In genomic region chr3:159917328-159918090, GRCm38 (mm10) we compare ENCODE assay signal across 30 mouse cellular contexts.
A peak's percentile ranks its signal among the peaks of the same experiment; 100 is the strongest.
DNase-seq lines count a peak whose midpoint lies in the region; ATAC-seq and TF ChIP-seq lines count a peak whose summit lies in the region.
"Had no signal": no experiment of that assay in that cellular context is flagged by ENCODE, and none has a peak within 500 bp of the region (broad histone marks: within the 10 kb centered on the region; RNA-seq: fewer than 3 reads in every experiment).

No protein-coding gene starts in this region.

- no peaks in the 10 kb centered on the region for H3K27me3 ChIP-seq in embryonic facial prominence, embryonic 14.5 days (replicated peaks; ENCODE audit: control insufficient read depth, insufficient read depth, low read length)
- H3K27me3 ChIP-seq in embryonic facial prominence, embryonic 10.5 days (replicated peaks; ENCODE audit: low read depth, poor library complexity, severe bottlenecking), result no peaks in the 10 kb centered on the region
- no peaks in the 10 kb centered on the region for H3K27me3 ChIP-seq in heart, embryonic 16.5 days (ENCODE audit: control insufficient read depth, insufficient read depth, low read length)
- no peaks in the 10 kb centered on the region for H3K27me3 ChIP-seq in heart, embryonic 10.5 days (ENCODE audit: insufficient read depth, poor library complexity, severe bottlenecking)
- H3K27me3 ChIP-seq in intestine, postnatal 0 days (replicated peaks; ENCODE audit: control insufficient read depth, insufficient read depth, low read length), result no peaks in the 10 kb centered on the region
- H3K27me3 ChIP-seq: CH12.LX; embryonic facial prominence, embryonic 12.5 days; forebrain, embryonic 12.5 days; limb, embryonic 12.5 days; liver, embryonic 13.5 days; midbrain, embryonic 15.5 days; stomach, embryonic 15.5 days had no signal

- no peak for TF ChIP-seq CTCF in embryonic fibroblast, embryonic 13.5 days (IDR thresholded peaks at IDR 0.05; ENCODE audit: borderline replicate concordance, insufficient read depth, low read length)
- TF ChIP-seq CTCF in intestine, postnatal 0 days (IDR thresholded peaks at IDR 0.05; ENCODE audit: low read depth), result no peak

- H3K4me1 ChIP-seq in embryonic facial prominence, embryonic 14.5 days (ENCODE audit: control insufficient read depth, insufficient read depth, low read length), result no peaks in the 10 kb centered on the region
- H3K4me1 ChIP-seq in embryonic facial prominence, embryonic 10.5 days, result no peaks in the 10 kb centered on the region
- H3K4me1 ChIP-seq in heart, embryonic 16.5 days (ENCODE audit: control insufficient read depth, insufficient read depth, low read length), result peaks cover 9% of the 10 kb centered on the region
- H3K4me1 ChIP-seq in heart, embryonic 10.5 days, result no peaks in the 10 kb centered on the region
- H3K4me1 ChIP-seq in embryonic fibroblast, embryonic 13.5 days (ENCODE audit: control insufficient read depth, insufficient read depth, low read length), result peaks cover 3% of the 10 kb centered on the region; the same call in 1 of the 2 replicates
- no peaks in the 10 kb centered on the region for H3K4me1 ChIP-seq in intestine, postnatal 0 days (replicated peaks; ENCODE audit: control insufficient read depth, insufficient read depth, low read length)
- H3K4me1 ChIP-seq: embryonic facial prominence, embryonic 12.5 days; forebrain, embryonic 12.5 days; limb, embryonic 12.5 days; liver, embryonic 13.5 days; midbrain, embryonic 15.5 days; stomach, embryonic 15.5 days had no signal

- no peak overlapping the region for H3K4me2 ChIP-seq in embryonic facial prominence, embryonic 14.5 days (ENCODE audit: low read depth, low read length)
- no peak overlapping the region for H3K4me2 ChIP-seq in heart, embryonic 16.5 days (ENCODE audit: low read depth, low read length)
- H3K4me2 ChIP-seq in intestine, postnatal 0 days (replicated peaks; ENCODE audit: low read depth), result no peak overlapping the region
- H3K4me2 ChIP-seq: embryonic facial prominence, embryonic 12.5 days; forebrain, embryonic 12.5 days; limb, embryonic 12.5 days; liver, embryonic 13.5 days; midbrain, embryonic 15.5 days; stomach, embryonic 15.5 days had no signal

- H3K9me3 ChIP-seq in embryonic facial prominence, embryonic 14.5 days (ENCODE audit: control insufficient read depth, low read length), result no peaks in the 10 kb centered on the region
- no peaks in the 10 kb centered on the region for H3K9me3 ChIP-seq in embryonic facial prominence, embryonic 10.5 days
- H3K9me3 ChIP-seq in heart, embryonic 16.5 days (replicated peaks; ENCODE audit: control insufficient read depth, low read length), result no peaks in the 10 kb centered on the region
- no peaks in the 10 kb centered on the region for H3K9me3 ChIP-seq in heart, embryonic 10.5 days
- no peaks in the 10 kb centered on the region for H3K9me3 ChIP-seq in intestine, postnatal 0 days (ENCODE audit: control insufficient read depth)
- H3K9me3 ChIP-seq: embryonic facial prominence, embryonic 12.5 days; forebrain, embryonic 12.5 days; limb, embryonic 12.5 days; liver, embryonic 13.5 days; midbrain, embryonic 15.5 days; stomach, embryonic 15.5 days had no signal

- DNase-seq in embryonic facial prominence, embryonic 14.5 days (ENCODE audit: low spot score), result no peak
- DNase-seq in embryonic facial prominence, embryonic 10.5 days (ENCODE audit: low spot score), result no peak
- no peak for DNase-seq in heart, embryonic 10.5 days (ENCODE audit: low spot score)
- DNase-seq in telencephalon, adult 2 months (ENCODE audit: low read depth, low spot score), result peak; percentile 29
- DNase-seq: adrenal gland, adult 8-10 months; cerebellum, adult 11 months; cerebellum, adult 9-10 months; cerebellum, postnatal 36 days; forebrain, postnatal 0 days; heart, postnatal 14 days; kidney, adult 8-10 months; layer of hippocampus, postnatal 36 days; liver, embryonic 13.5 days; lung, adult 18-20 months; lung, postnatal 10 days; right cerebral cortex, postnatal 25 days; thymus, postnatal 14 days had no signal

- peak overlapping the region; percentile 39 for H3K27ac ChIP-seq in embryonic facial prominence, embryonic 14.5 days (replicated peaks; ENCODE audit: low read depth, low read length)
- H3K27ac ChIP-seq in embryonic facial prominence, embryonic 10.5 days (replicated peaks), result no peak overlapping the region
- H3K27ac ChIP-seq in heart, embryonic 16.5 days (ENCODE audit: low read length), result peak overlapping the region; percentile 58
- no peak overlapping the region for H3K27ac ChIP-seq in heart, embryonic 10.5 days
- peak overlapping the region; percentile 88 for H3K27ac ChIP-seq in embryonic fibroblast, embryonic 13.5 days (ENCODE audit: insufficient read depth, low read length)
- H3K27ac ChIP-seq in intestine, postnatal 0 days (ENCODE audit: low read depth, low read length), result no peak overlapping the region
- H3K27ac ChIP-seq: embryonic facial prominence, embryonic 12.5 days; forebrain, embryonic 12.5 days; kidney, postnatal 0 days; limb, embryonic 12.5 days; liver, embryonic 13.5 days; macrophage; midbrain, embryonic 15.5 days; stomach, embryonic 15.5 days had no signal

- H3K36me3 ChIP-seq in embryonic facial prominence, embryonic 14.5 days (ENCODE audit: control insufficient read depth, insufficient read depth, low read length), result peaks cover 43% of the 10 kb centered on the region
- peaks cover 63% of the 10 kb centered on the region for H3K36me3 ChIP-seq in embryonic facial prominence, embryonic 10.5 days (replicated peaks)
- peaks cover 21% of the 10 kb centered on the region for H3K36me3 ChIP-seq in heart, embryonic 16.5 days (ENCODE audit: control insufficient read depth, insufficient read depth)
- peaks cover 38% of the 10 kb centered on the region for H3K36me3 ChIP-seq in heart, embryonic 10.5 days
- H3K36me3 ChIP-seq in intestine, postnatal 0 days (ENCODE audit: control insufficient read depth, insufficient read depth), result peaks cover 4% of the 10 kb centered on the region; the same call in 1 of the 2 replicates
- H3K36me3 ChIP-seq: forebrain, embryonic 12.5 days; liver, embryonic 13.5 days; midbrain, embryonic 15.5 days had no signal

- no peak overlapping the region for H3K9ac ChIP-seq in embryonic facial prominence, embryonic 14.5 days (ENCODE audit: low read depth, low read length)
- H3K9ac ChIP-seq in heart, embryonic 16.5 days (ENCODE audit: low read length), result no peak overlapping the region
- no peak overlapping the region for H3K9ac ChIP-seq in intestine, postnatal 0 days (ENCODE audit: low read depth, low read length)
- H3K9ac ChIP-seq: embryonic facial prominence, embryonic 12.5 days; forebrain, embryonic 12.5 days; forebrain, postnatal 0 days; limb, embryonic 12.5 days; liver, embryonic 13.5 days; midbrain, embryonic 15.5 days; stomach, embryonic 15.5 days had no signal

- WGBS in embryonic facial prominence, embryonic 14.5 days, result 79% methylated on average over 2 of the region's 2 CpGs
- 93% methylated on average over 2 of the region's 2 CpGs for whole genome bisulfite sequencing in embryonic facial prominence, embryonic 10.5 days
- 51% methylated on average over 2 of the region's 2 CpGs for WGBS in heart, embryonic 16.5 days
- WGBS in heart, embryonic 10.5 days, result 83% methylated on average over 2 of the region's 2 CpGs
- WGBS in intestine, postnatal 0 days, result 79% methylated on average over 2 of the region's 2 CpGs

- H3K4me3 ChIP-seq in embryonic facial prominence, embryonic 14.5 days (ENCODE audit: low read depth, low read length), result no peak overlapping the region
- H3K4me3 ChIP-seq in embryonic facial prominence, embryonic 10.5 days, result no peak overlapping the region
- H3K4me3 ChIP-seq in heart, embryonic 16.5 days (ENCODE audit: low read length), result no peak overlapping the region
- no peak overlapping the region for H3K4me3 ChIP-seq in heart, embryonic 10.5 days
- no peak overlapping the region for H3K4me3 ChIP-seq in embryonic fibroblast, embryonic 13.5 days (ENCODE audit: insufficient read depth, low read length)
- H3K4me3 ChIP-seq in intestine, postnatal 0 days (ENCODE audit: low read depth, low read length), result no peak overlapping the region
- H3K4me3 ChIP-seq: embryonic facial prominence, embryonic 12.5 days; erythroblast, embryonic 14.5 days; forebrain, embryonic 12.5 days; limb, embryonic 12.5 days; liver, embryonic 13.5 days; midbrain, embryonic 15.5 days; stomach, embryonic 15.5 days had no signal

- ATAC-seq in embryonic facial prominence, embryonic 14.5 days (ENCODE audit: low read depth), result no peak
- ATAC-seq in heart, embryonic 16.5 days (replicated peaks; ENCODE audit: extremely low read depth, insufficient read depth, low FRiP score), result 0 out of 2 replicates have a peak, but pooled peaks have one; percentile 32
- no peak for ATAC-seq in intestine, postnatal 0 days
- ATAC-seq: forebrain, postnatal 0 days; hindbrain, embryonic 16.5 days; midbrain, embryonic 15.5 days had no signal

- no peak for TF ChIP-seq POLR2A in embryonic fibroblast, embryonic 13.5 days (IDR thresholded peaks at IDR 0.05; ENCODE audit: low read depth, low read length)

Comparison
In these comparisons a context has a peak if more than half of its experiments do, and no peak if none do; other contexts are left out.
1. H3K27ac ChIP-seq: peak in embryonic facial prominence, embryonic 14.5 days (single experiment), heart, embryonic 16.5 days (single experiment) and embryonic fibroblast, embryonic 13.5 days (single experiment); none in embryonic facial prominence, embryonic 10.5 days (single experiment), heart, embryonic 10.5 days (single experiment) and intestine, postnatal 0 days (single experiment).